Mouse (Mus musculus): ENCODE results near the gene Rad18.

- TF ChIP-seq CTCF (IDR thresholded peaks at IDR 0.05; ENCODE audit: low read depth, low read length) (no peak), POLR2A (IDR thresholded peaks at IDR 0.05; ENCODE audit: extremely low read depth, insufficient read depth, low read length) (no peak)
Measured at GRCm38 (mm10) chr6:112594971-112595370, 101.5 kb downstream of the Rad18 start.

Data from liver, adult 2 months (tissue).